Mouse (Mus musculus) brain, adult 2 months (tissue): ENCODE measurements around the gene Mms22l.
"Not testable (repeated sequence)": the region's sequence is repeated elsewhere in the genome, so short reads cannot be mapped to it uniquely, and the experiment has no call there.

Source experiments
- DNase-seq: peaks from one replicate; pipeline ENCODE4 v3.0.0; 2011; ENCODE audit warnings: low read depth, low spot score

Gene Mms22l

GRCm38 (mm10) chr4:24620440-24620839 is 124.2 kb downstream of the Mms22l start:
- DNase-seq: peak; percentile 20

- peak; percentile 88 for DNase-seq
Observed at GRCm38 (mm10) chr4:24621422-24622187, 125.4 kb downstream of the Mms22l start.

GRCm38 (mm10) chr4:24625951-24626584 is 129.8 kb downstream of the Mms22l start:
- no peak for DNase-seq

- DNase-seq: no peak
Observed at GRCm38 (mm10) chr4:24626686-24627085, 130.4 kb downstream of the Mms22l start.

GRCm38 (mm10) chr4:24627871-24628270 is 131.6 kb downstream of the Mms22l start:
- DNase-seq: no peak

GRCm38 (mm10) chr4:24630430-24630829 is 134.2 kb downstream of the Mms22l start:
- DNase-seq: no peak

GRCm38 (mm10) chr4:24631177-24631911 is 135.1 kb downstream of the Mms22l start:
- peak; percentile 69 for DNase-seq

- peak; percentile 14 for DNase-seq
Observed at GRCm38 (mm10) chr4:24642306-24642705, 146.1 kb downstream of the Mms22l start.

GRCm38 (mm10) chr4:24644735-24645134 is 148.5 kb downstream of the Mms22l start:
- DNase-seq: not testable (repeated sequence)
